Mouse (Mus musculus): ENCODE measurements around the gene Rnf7.

- TF ChIP-seq GATA1 (IDR thresholded peaks at IDR 0.05; ENCODE audit: low read length): no peak
- no peak for TF ChIP-seq TAL1 (IDR thresholded peaks at IDR 0.05; ENCODE audit: low read length)
Measured at GRCm38 (mm10) chr9:96438334-96438871, 40.1 kb downstream of the Rnf7 start.
